Mouse (Mus musculus) retina, adult 2 months (tissue): ENCODE results near the gene Kcnn4.

Source experiments
- DNase-seq: peaks from one replicate; pipeline ENCODE4 v3.0.0-alpha.2; 2012; ENCODE audit warnings: low read depth, low spot score

Kcnn4 gene

DNA sequence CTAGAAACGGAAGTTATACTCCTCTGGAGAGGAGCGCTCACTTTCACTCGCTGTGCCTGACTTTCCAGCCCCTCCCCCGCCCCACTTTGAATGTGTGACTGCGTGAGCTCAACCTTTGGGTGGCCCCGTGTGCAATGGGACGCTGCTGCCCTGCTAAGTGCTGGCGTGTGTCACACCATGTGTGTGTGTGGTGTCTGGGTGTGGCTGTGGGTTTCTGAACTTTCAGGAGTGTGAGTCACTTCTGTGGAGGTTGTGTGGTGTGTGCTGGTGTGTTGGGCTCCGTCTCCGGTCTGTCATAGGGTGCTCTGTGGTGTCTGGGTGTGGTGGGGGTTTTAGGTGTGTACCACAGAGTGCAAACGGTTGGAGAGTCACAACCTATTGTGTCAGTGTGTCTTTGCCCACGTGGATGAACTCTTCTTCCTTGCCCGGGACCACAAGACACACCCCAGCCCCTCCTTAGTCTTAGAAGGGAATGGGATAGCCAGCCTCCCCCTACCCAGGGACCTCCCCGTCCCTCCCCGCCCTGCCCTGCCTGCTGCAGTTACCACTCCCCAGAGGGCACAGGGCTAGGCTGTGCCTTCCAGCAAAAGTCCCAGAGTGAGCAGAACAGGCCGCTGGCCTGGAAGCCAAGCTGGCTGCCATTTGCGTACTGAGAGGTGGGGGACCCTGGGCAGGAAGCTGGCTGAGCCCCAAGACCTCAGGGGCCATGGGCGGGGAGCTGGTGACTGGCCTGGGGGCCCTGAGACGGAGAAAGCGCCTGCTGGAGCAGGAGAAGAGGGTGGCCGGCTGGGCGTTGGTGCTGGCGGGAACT is at the start of gene Kcnn4:
Gene Kcnn4 (plus strand): TSS at position 533 of the 811 bp plus-strand sequence.
- no peak for DNase-seq

DNA sequence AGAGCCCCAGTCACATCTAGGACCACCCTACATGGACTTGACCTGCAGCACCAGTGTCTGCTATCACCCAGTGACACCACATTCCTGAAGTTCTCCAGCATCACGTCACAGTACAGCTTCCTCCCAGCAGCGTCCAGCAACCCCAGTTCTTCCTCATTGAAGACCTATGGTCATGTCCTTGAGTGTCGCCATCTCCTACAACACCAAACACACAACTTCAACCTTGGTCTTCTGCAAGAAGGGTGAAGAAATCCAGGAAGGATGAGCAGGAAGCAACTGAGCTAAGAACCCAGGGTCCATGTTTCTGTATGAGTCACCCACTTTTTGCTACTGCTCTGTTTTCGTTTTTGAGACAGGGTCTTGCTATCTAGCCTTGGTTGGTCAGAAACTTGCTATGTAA is 47.5 kb upstream of the Kcnn4 start:
- DNase-seq, result no peak

GRCm38 (mm10) chr7:24325197-24325596 is 44.9 kb upstream of the Kcnn4 start:
- DNase-seq, result no peak

DNA sequence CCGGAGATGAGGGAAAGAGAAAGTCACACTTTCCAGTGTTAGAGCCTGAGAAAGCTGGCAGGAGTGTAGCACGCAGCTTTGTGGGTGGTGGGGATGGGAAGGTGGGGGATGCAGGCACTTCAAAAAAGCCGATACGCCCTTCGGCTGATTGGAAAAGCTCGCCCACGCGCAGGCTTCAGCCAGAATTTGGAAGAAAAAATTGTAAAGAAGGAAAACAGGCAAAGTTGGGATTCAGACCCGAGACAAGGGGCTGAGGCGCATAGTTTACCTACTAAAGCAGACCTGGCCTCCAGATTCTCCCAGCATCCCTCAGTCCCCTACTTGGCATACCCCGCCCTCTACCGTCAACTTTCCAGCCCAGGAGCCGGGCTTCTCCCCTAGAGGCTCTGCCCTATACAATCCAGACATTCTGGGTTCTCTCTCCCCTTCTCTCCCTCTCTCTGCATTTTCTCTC is 44.4 kb upstream of the Kcnn4 start:
- DNase-seq, result no peak

DNA sequence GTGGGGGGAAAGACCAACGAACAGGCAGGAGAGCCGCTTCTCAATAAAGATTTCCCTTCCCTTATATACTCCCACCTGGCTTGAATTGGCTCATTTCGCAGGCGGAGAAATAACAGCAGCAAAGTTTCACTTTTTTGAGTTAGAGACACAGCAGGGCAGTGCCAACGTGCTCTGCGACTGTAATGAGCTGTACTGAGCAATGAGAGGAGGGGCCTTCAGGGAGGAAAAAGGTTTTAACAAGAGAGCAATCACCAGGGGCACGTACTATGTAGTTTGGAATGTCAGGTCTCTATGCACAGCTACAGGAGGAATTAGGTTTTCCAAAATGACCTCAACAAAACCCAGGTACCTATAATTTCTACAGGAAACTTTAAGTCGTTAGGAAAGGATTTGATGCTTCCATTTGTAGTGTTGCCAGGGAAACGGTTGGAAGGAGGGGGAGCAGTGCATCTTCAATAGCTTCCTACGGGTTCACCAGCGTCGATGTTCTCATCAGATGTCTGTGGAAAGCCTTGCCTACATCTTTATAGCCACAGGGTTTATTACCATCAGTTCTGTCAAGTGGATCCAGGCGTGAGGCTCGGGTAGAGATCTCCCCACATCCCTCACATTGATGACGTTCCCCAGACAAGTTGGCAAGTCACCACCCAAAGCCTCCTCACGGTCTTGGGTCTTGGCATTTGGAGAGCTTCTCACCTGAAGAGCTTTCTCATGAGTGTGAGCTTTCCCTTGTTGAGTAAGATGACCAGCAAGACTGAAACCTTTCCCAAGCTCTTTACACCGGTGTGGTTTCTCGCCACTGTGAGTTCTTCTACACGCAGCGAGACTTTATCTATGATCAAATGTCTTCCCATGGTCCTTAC is 43.6 kb upstream of the Kcnn4 start:
- no peak for DNase-seq

DNA sequence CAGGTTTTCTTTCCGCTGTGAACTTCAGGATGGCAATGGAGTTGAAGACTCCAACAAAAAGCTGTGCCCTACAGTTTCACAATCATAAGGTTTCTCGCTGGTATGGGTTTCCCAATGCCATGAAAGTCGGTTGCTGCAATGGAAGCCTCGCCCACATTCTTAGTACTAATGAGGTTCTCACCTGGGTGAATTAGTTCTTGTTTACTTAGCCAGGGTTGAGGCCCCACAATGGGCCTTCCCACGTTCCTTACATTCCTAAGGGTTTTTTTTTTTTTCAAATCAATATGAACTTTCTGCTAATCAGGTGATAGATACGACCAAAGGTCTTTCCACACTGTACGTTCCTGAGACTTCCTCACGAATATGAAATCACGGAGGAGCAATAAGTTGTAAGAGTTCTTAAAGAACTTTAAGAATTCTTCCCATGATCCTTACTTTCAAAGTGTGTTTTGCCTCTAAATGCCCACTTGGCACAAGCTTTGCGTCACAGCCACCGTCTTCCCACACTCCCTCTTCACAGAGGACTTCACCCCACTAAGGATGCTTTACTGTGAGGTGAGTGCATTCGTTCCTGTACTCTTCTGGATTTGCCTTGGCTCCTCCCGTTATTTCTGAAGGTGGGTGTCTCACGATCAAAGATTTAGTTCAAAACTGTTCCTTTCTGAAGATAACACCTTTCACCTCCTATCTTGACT is 42.6 kb upstream of the Kcnn4 start:
- DNase-seq, result no peak

- DNase-seq, result no peak
These were observed 36.6 kb upstream of the Kcnn4 start, which contains the start of gene Tescl for GRCm38 (mm10) chr7:24333304-24333986. Tescl (minus strand) TSS chr7:24333936.

- peak; percentile 82 for DNase-seq
These were observed 34.3 kb upstream of the Kcnn4 start for GRCm38 (mm10) chr7:24335699-24336309.

DNA sequence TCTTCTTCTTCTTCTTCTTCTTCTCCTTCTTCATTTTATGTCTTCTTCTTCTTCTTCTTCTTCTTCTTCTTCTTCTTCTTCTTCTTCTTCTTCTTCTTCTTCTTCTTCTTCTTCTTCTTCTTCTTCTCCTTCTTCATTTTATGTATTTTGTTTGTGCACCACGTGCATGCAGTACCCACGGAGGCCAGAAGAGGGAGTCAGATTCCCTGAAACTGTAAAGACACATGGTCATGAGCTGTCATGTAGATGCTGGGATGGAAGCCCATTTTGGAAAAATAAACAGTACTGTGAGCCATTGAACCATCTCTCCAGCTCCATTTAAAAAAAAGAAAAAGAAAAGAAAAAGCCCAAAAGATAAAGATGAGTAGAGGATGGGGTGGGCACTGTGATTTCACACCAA is 31.8 kb upstream of the Kcnn4 start:
- DNase-seq, result no peak

DNA sequence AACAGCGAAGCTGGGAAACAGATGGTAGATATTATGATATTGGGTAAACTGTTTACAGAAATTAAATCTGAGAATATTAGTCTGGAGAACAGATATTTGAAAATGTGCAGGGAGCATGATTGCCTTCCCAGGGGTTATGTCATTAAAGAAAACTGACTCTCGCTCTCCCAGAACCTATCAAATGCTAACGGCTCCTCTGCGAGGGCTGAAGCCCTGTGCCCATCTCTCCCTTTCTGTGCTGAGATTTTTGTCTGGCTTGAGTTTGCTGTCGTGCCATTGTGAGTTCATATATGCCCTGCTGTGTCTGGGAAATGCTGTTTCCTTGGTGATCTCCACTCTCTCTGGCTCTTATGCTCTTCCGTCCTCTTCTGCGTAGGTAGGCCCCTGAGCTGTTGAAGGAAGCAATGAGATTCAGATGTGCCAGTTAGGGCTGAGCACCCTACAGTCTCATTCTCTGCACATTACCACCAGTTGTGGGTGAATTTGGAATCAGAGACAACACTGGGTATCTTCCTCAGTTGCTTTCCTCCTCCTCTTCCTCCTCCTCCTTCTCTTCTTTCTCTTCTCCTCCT is 26.3 kb upstream of the Kcnn4 start:
- DNase-seq, result no peak

- DNase-seq, result no peak
These were observed 23.6 kb upstream of the Kcnn4 start for GRCm38 (mm10) chr7:24346444-24346843.

DNA sequence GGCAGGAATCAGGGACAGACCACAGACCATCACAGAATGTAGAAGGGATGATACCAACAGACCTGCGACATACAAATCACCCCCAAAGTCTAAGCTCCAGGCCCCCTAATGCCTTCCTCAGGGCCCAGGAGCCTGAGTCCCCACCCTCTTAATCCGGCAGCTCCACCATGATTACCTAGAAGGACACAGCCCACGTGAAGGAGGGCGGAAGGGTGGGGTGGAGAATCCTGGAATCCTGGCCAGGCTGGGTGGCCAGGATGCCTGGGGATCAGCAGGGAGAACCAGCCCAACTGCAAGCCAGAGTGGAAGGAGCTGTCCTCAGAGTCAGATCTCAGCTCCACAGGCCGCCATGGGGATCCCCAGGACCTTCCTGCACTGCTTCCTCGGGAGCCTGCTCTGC is 21.2 kb upstream of the Kcnn4 start, which contains the start of gene Lypd5:
Gene Lypd5 (plus strand): TSS at position 301 of the 400 bp plus-strand sequence.
- no peak for DNase-seq

- no peak for DNase-seq
These were observed 14.4 kb upstream of the Kcnn4 start for GRCm38 (mm10) chr7:24355646-24356045.

- DNase-seq, result no peak
These were observed 14.0 kb upstream of the Kcnn4 start for GRCm38 (mm10) chr7:24356081-24356480.

- no peak for DNase-seq
These were observed 12.2 kb upstream of the Kcnn4 start for GRCm38 (mm10) chr7:24357899-24358298.

GRCm38 (mm10) chr7:24359269-24359668 is 10.8 kb upstream of the Kcnn4 start:
- no peak for DNase-seq

DNA sequence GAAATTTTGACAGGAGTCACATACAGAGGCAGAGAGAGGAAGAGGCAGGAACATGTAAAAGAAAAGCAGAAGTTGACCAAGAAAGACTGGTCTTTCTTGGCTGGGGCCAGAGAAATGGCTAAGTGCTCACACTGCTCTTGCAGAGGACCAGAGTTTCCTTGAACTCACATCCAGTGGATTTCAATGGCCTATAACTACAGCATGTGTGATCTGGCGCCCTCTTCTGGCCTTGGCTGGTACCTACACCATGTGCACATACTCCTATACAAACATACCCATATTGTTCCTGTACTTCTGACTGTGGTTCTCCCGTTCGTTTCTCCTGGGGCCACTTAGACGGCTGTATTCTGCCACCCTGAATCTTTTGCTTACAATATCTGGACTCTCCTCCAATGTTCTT is 9.1 kb upstream of the Kcnn4 start:
- DNase-seq, result no peak

- no peak for DNase-seq
These were observed 6.8 kb upstream of the Kcnn4 start for GRCm38 (mm10) chr7:24363228-24363627.

GRCm38 (mm10) chr7:24364827-24365226 is 5.2 kb upstream of the Kcnn4 start:
- DNase-seq, result peak; percentile 68

DNA sequence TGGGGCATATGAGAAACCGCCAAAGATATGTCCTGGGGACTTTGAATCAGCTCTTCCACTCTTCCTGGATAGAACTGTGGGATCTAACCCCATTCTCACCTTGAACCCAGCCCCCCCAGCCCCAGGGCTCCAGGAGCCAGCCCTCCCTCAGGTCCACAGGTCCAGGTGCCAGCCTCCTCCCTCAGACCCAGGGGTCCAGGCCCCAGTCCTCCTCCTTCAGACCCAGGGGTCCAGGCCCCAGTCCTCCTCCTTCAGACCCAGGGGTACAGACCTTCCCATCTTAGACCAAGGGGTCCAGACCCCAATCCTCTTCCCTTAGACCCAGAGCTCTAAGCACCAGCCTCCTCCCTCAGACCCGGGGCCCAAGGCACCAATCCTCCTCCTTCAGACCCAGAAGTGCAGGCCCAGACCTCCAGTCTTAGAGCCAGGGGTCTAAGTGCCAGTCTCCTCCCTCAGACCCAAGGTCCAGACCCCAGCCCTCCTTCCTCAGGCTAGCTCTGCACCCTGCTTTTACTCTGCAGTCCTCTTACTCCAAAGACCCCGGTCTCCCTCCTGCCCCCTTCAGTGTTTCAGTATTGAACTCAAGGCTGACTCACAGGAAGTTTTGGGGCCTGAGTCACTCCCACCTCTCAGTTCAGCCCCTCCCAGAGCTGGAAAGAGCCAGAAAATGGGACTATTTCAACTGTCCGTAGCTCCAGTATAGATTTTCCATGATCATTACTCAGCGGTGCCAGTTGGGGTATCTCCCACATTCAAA is 4.6 kb upstream of the Kcnn4 start:
- no peak for DNase-seq
